Mouse (Mus musculus): ENCODE data around the gene Ehd4.

DNA sequence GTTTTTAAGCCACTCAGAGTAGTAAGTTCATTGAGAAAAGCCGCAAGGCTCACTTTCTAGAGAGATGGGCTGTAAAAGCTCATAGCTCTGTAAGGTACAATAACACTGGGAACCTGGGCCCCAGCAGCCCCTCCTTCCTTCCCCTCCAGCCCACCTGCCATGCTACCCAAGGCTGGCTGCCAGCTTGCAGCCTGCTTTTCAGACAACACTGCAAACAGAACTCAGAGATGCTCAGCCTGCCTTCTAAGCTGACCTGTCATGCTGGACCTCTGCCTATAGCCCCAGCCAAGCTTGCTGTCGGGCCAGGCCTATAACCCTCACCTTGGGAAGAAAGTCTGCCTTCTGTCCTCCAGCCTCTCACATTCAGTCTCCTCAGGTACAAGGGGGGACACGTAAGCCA lies 109.7 kb downstream of the Ehd4 start:
- TF ChIP-seq EP300 (IDR thresholded peaks at IDR 0.05; ENCODE audit: low read length) (no peak), CHD2 (IDR thresholded peaks at IDR 0.05; ENCODE audit: low read length) (no peak), USF1 (IDR thresholded peaks at IDR 0.05; ENCODE audit: low read depth, low read length) (no peak)

All from CH12.LX (cell line).